Mouse (Mus musculus): ENCODE data around the gene Mrpl1. TPM values are rescaled to one million over a fixed set of nuclear protein-coding genes. Genes with fewer than 3 reads are reported as not detected.

Gene Mrpl1
- total and polyA plus RNA-seq, 3 experiments: 31.3 to 77.6 (median 44.2) TPM

GRCm38 (mm10) chr5:96255166-96255565 lies 45.9 kb downstream of the Mrpl1 start:
- no peak for DNase-seq (ENCODE audit: extremely low read depth)
- peaks cover 18 to 52% of the 10 kb centered on the region in 2 experiments for H3K36me3 ChIP-seq (replicated peaks in 1 of 2; ENCODE audit: control insufficient read depth in 1 of 2, insufficient read depth in 1 of 2, low read length in 1 of 2)
- no peak overlapping the region for H3K9ac ChIP-seq (ENCODE audit: insufficient read depth, low read depth)
- H3K27me3 ChIP-seq (replicated peaks): no peaks in the 10 kb centered on the region
- dilution Hi-C loops (cut with MboI; ENCODE audit: extremely low pct_ligation_motif_present, extremely low pct_unique_long_range_greater_than_20kb, low sequenced_read_pairs) (no loop called here), in situ Hi-C loops (cut with MboI; ENCODE audit: low pct_ligation_motif_present, low pct_unique_long_range_greater_than_20kb, low sequenced_read_pairs) (no loop called here)
- H3K4me3 ChIP-seq (replicated peaks in 1 of 3; ENCODE audit: low read depth in 2 of 3, low read length in 2 of 3, poor library complexity in 1 of 3): no peak overlapping the region
- no peaks in the 10 kb centered on the region for H3K9me3 ChIP-seq (replicated peaks; ENCODE audit: low read length)
- H3K4me2 ChIP-seq (ENCODE audit: insufficient read depth, low read depth, poor library complexity, severe bottlenecking): no peak overlapping the region
- no peak overlapping the region for H3K27ac ChIP-seq (ENCODE audit: insufficient read depth, low read depth)
- H3K79me2 ChIP-seq (replicated peaks; ENCODE audit: control insufficient read depth, extremely low read depth, insufficient read depth, poor library complexity, severe bottlenecking): no peaks in the 10 kb centered on the region
- TF ChIP-seq SMC3 (IDR thresholded peaks at IDR 0.05; ENCODE audit: low read depth, low read length) (no peak), CHD1 (IDR thresholded peaks at IDR 0.05; ENCODE audit: low read depth, low read length) (no peak), TCF12 (IDR thresholded peaks at IDR 0.05; ENCODE audit: low read depth, low read length) (no peak), MEF2A (IDR thresholded peaks at IDR 0.05; ENCODE audit: borderline replicate concordance, low read depth, low read length) (no peak), ETS1 (conservative IDR thresholded peaks at IDR 0.05; ENCODE audit: low read depth, low read length) (no peak), MAX (IDR thresholded peaks at IDR 0.05; ENCODE audit: low read length) (no peak), ZNF384 (IDR thresholded peaks at IDR 0.05; ENCODE audit: low read depth, low read length) (no peak), HCFC1 (IDR thresholded peaks at IDR 0.05; ENCODE audit: low read depth, low read length) (no peak), EP300 (IDR thresholded peaks at IDR 0.05; ENCODE audit: low read length) (no peak)
- peaks cover 3 to 5% of the 10 kb centered on the region in 2 experiments; a peak in 1 of 4 replicates for H3K4me1 ChIP-seq (ENCODE audit: control insufficient read depth in 1 of 2, insufficient read depth in 2 of 2)

GRCm38 (mm10) chr5:96258210-96258609 lies 48.9 kb downstream of the Mrpl1 start:
- TF ChIP-seq KAT2A (IDR thresholded peaks at IDR 0.05; ENCODE audit: insufficient replicate concordance, low read length) (no peak), ZC3H11A (IDR thresholded peaks at IDR 0.05; ENCODE audit: low read depth, low read length) (no peak), ELF1 (IDR thresholded peaks at IDR 0.05; ENCODE audit: low read depth, low read length) (no peak), USF1 (IDR thresholded peaks at IDR 0.05; ENCODE audit: low read depth, low read length) (no peak), PAX5 (IDR thresholded peaks at IDR 0.05; ENCODE audit: low read length) (no peak), POLR2A (IDR thresholded peaks at IDR 0.05; ENCODE audit: low read depth, low read length) (no peak), NRF1 (IDR thresholded peaks at IDR 0.05; ENCODE audit: low read depth, low read length) (no peak), IRF4 (IDR thresholded peaks at IDR 0.05; ENCODE audit: low read depth, low read length) (no peak), MAFK (IDR thresholded peaks at IDR 0.05; ENCODE audit: insufficient replicate concordance, low read length) (no peak), E2F4 (IDR thresholded peaks at IDR 0.05; ENCODE audit: insufficient replicate concordance, low read depth, low read length) (no peak), MAX (IDR thresholded peaks at IDR 0.05; ENCODE audit: low read length) (no peak), GABPA (IDR thresholded peaks at IDR 0.05; ENCODE audit: insufficient replicate concordance, low read depth, low read length) (no peak), MAZ (IDR thresholded peaks at IDR 0.05; ENCODE audit: low read depth, low read length) (no peak), USF2 (conservative IDR thresholded peaks at IDR 0.05; ENCODE audit: low read depth, low read length) (no peak), RAD21 (IDR thresholded peaks at IDR 0.05; ENCODE audit: low read depth, low read length) (no peak), UBTF (IDR thresholded peaks at IDR 0.05; ENCODE audit: low read depth, low read length) (no peak), HCFC1 (IDR thresholded peaks at IDR 0.05; ENCODE audit: low read depth, low read length) (no peak), MYC (IDR thresholded peaks at IDR 0.05; ENCODE audit: low read depth, low read length) (no peak)
- H3K9me3 ChIP-seq (replicated peaks; ENCODE audit: low read length): no peaks in the 10 kb centered on the region
- H3K4me2 ChIP-seq (ENCODE audit: insufficient read depth, low read depth, poor library complexity, severe bottlenecking): no peak overlapping the region
- H3K4me1 ChIP-seq (ENCODE audit: control insufficient read depth in 1 of 2, insufficient read depth in 2 of 2): peaks cover 3 to 5% of the 10 kb centered on the region in 2 experiments; a peak in 1 of 4 replicates
- H3K27me3 ChIP-seq (replicated peaks): no peaks in the 10 kb centered on the region
- no peak overlapping the region for H3K9ac ChIP-seq (ENCODE audit: insufficient read depth, low read depth)
- in situ Hi-C loops (cut with MboI; ENCODE audit: low pct_ligation_motif_present, low pct_unique_long_range_greater_than_20kb, low sequenced_read_pairs): no loop called here
- dilution Hi-C loops (cut with MboI; ENCODE audit: extremely low pct_ligation_motif_present, extremely low pct_unique_long_range_greater_than_20kb, low sequenced_read_pairs): no loop called here
- no peak for DNase-seq (ENCODE audit: extremely low read depth)
- no peaks in the 10 kb centered on the region for H3K79me2 ChIP-seq (replicated peaks; ENCODE audit: control insufficient read depth, extremely low read depth, insufficient read depth, poor library complexity, severe bottlenecking)
- no peak overlapping the region for H3K4me3 ChIP-seq (replicated peaks in 1 of 3; ENCODE audit: low read depth in 2 of 3, low read length in 2 of 3, poor library complexity in 1 of 3)
- peaks cover 17 to 49% of the 10 kb centered on the region in 2 experiments for H3K36me3 ChIP-seq (replicated peaks in 1 of 2; ENCODE audit: control insufficient read depth in 1 of 2, insufficient read depth in 1 of 2, low read length in 1 of 2)
- no peak overlapping the region for H3K27ac ChIP-seq (ENCODE audit: insufficient read depth, low read depth)
